Mouse (Mus musculus): Measurements from ENCODE around the gene Clic6.

GRCm38 (mm10) chr16:92518718-92519117 is 33.2 kb downstream of the Clic6 start:
- TF ChIP-seq CTCF (IDR thresholded peaks at IDR 0.05; ENCODE audit: extremely low read depth, insufficient read depth, insufficient read length, insufficient replicate concordance) (no peak), POLR2A (IDR thresholded peaks at IDR 0.05; ENCODE audit: low read depth, low read length) (no peak)
